Mouse (Mus musculus) heart, adult 2 months (tissue): ENCODE data around the gene Gpnmb.

Experiments used
- CTCF ChIP-seq: fragments of 200-600 bp; IDR thresholded peaks from 2 replicates; pipeline ENCODE4 v1.8.1; 2022; ENCODE audit warnings: antibody characterized with exemption, mild to moderate bottlenecking, moderate library complexity
- EP300 ChIP-seq: fragments of 200-500 bp; IDR thresholded peaks from 2 replicates; pipeline ENCODE4 v1.6.1; 2011; ENCODE audit warnings: low read depth, low read length, control low read depth; ENCODE audit not compliant: insufficient read depth
- POLR2A ChIP-seq: fragments of 200-500 bp; IDR thresholded peaks from 2 replicates; pipeline ENCODE4 v1.6.1; 2011; ENCODE audit warnings: mild to moderate bottlenecking, low read depth, low read length, control low read depth; ENCODE audit not compliant: insufficient read depth

- TF ChIP-seq POLR2A = no peak
- no peak for TF ChIP-seq CTCF
- TF ChIP-seq EP300 = no peak
Measured at GRCm38 (mm10) chr6:49077894-49078293, 41.5 kb downstream of the Gpnmb start.
